Mouse (Mus musculus) neural tube, embryonic 14.5 days (tissue): ENCODE data around the gene Ppox. TPM values are rescaled to one million over a fixed set of nuclear protein-coding genes. Genes with fewer than 3 reads are reported as not detected.

Experiments
- ATAC-seq: fragments of 200-750 bp; cut with Nextera tagmentation; 2 replicates; pipeline ENCODE4 v1.8.0; 2017; ENCODE audit warnings: low read depth, mild to moderate bottlenecking, moderate TSS enrichment, moderate library complexity
- H3K27ac ChIP-seq: fragments of 300-500 bp; sonication (generic); 2 replicates; pipeline ENCODE4 v1.5.1; 2014; ENCODE audit warnings: low read depth, mild to moderate bottlenecking, control low read depth, low read length, moderate library complexity, mixed read lengths
- H3K27me3 ChIP-seq: fragments of 300-500 bp; sonication (generic); 2 replicates; pipeline ENCODE4 v1.6.1; 2014; ENCODE audit warnings: low read length; ENCODE audit not compliant: control insufficient read depth, insufficient read depth
- H3K36me3 ChIP-seq: fragments of 300-500 bp; sonication (generic); 2 replicates; pipeline ENCODE4 v1.6.1; 2014; ENCODE audit warnings: low read length, mixed read lengths; ENCODE audit not compliant: control insufficient read depth, insufficient read depth
- H3K4me1 ChIP-seq: fragments of 300-500 bp; sonication (generic); 2 replicates; pipeline ENCODE4 v1.6.1; 2014; ENCODE audit warnings: low read length; ENCODE audit not compliant: control insufficient read depth, insufficient read depth
- H3K4me2 ChIP-seq: fragments of 300-500 bp; sonication (generic); 2 replicates; pipeline ENCODE4 v1.6.1; 2014; ENCODE audit warnings: mild to moderate bottlenecking, low read depth, low read length, control low read depth
- H3K4me3 ChIP-seq: fragments of 300-500 bp; sonication (generic); 2 replicates; pipeline ENCODE4 v1.5.1; 2014; ENCODE audit warnings: low read depth, low read length, control low read depth, mixed read lengths
- H3K9ac ChIP-seq: fragments of 300-500 bp; sonication (generic); replicated peaks from 2 replicates; pipeline ENCODE4 v1.6.1; 2014; ENCODE audit warnings: low read depth, mild to moderate bottlenecking, control low read depth, low read length, mixed read lengths
- H3K9me3 ChIP-seq: fragments of 300-500 bp; sonication (generic); 2 replicates; pipeline ENCODE4 v1.6.1; 2016; ENCODE audit warnings: low read length; ENCODE audit not compliant: control insufficient read depth
- WGBS: fragments of 180-500 bp; shearing (Covaris S2); extraction: QIAGEN DNeasy Blood & Tissue Kit; methylation state at CpG from one replicate; pipeline ENCODE4 v1.1.7; 2014; 5-methylcytosine and 5-hydroxymethylcytosine counted together
- polyA plus RNA-seq: library from polyadenylated mRNA; unstranded; fragments of >200 nt; fragmentation: Nextera tagmentation; extraction: Ambion mirVana; gene quantifications from 2 replicates; pipeline ENCODE4 v1.2.1, GENCODE M21; 2014

Ppox gene
- polyA plus RNA-seq, 1 experiment from 2014 or later = 51.2 TPM

GRCm38 (mm10) chr1:171234126-171234525 lies 46.9 kb downstream of the Ppox start, which contains the start of gene Fcer1g:
Gene Fcer1g (minus strand): TSS chr1:171234365.
- no peak within 1 kb of the TSS for H3K4me3 ChIP-seq
- 91% methylated on average over 14 of the region's 14 CpGs for whole genome bisulfite sequencing
- no peak within 1 kb of the TSS for H3K4me2 ChIP-seq
- ATAC-seq = no peak
- H3K9me3 ChIP-seq = no peaks in the 10 kb centered on the region
- peaks cover 46% of the 10 kb centered on the region for H3K36me3 ChIP-seq
- no peaks in the 10 kb centered on the region for H3K4me1 ChIP-seq
- H3K27ac ChIP-seq = no peak within 1 kb of the TSS
- H3K9ac ChIP-seq = no peak within 1 kb of the TSS
- no peaks in the 10 kb centered on the region for H3K27me3 ChIP-seq

GRCm38 (mm10) chr1:171232800-171233730 lies 47.9 kb downstream of the Ppox start:
- no peak overlapping the region for H3K27ac ChIP-seq
- WGBS = 87% methylated on average over 12 of the region's 12 CpGs
- H3K4me3 ChIP-seq = no peak overlapping the region
- ATAC-seq = no peak
- no peaks in the 10 kb centered on the region for H3K4me1 ChIP-seq
- H3K9me3 ChIP-seq = no peaks in the 10 kb centered on the region
- no peak overlapping the region for H3K9ac ChIP-seq
- H3K36me3 ChIP-seq = peaks cover 39% of the 10 kb centered on the region
- no peak overlapping the region for H3K4me2 ChIP-seq
- H3K27me3 ChIP-seq = no peaks in the 10 kb centered on the region

- Histone ChIP-seq H3K27ac (no peak overlapping the region), H3K36me3 (peaks cover 32% of the 10 kb centered on the region), H3K9ac (no peak overlapping the region), H3K4me3 (no peak overlapping the region), H3K9me3 (no peaks in the 10 kb centered on the region), H3K27me3 (no peaks in the 10 kb centered on the region), H3K4me1 (no peaks in the 10 kb centered on the region), H3K4me2 (no peak overlapping the region)
- 91% methylated on average over 5 of the region's 5 CpGs for WGBS
- ATAC-seq = no peak
Observed at GRCm38 (mm10) chr1:171232348-171232747, 48.6 kb downstream of the Ppox start.

- ATAC-seq = no peak
- Histone ChIP-seq H3K4me3 (no peak overlapping the region), H3K36me3 (peaks cover 27% of the 10 kb centered on the region), H3K4me1 (no peaks in the 10 kb centered on the region), H3K9me3 (no peaks in the 10 kb centered on the region), H3K4me2 (no peak overlapping the region), H3K27me3 (no peaks in the 10 kb centered on the region), H3K9ac (no peak overlapping the region), H3K27ac (no peak overlapping the region)
- 82% methylated on average over 4 of the region's 4 CpGs for WGBS
Observed at GRCm38 (mm10) chr1:171231844-171232243, 49.1 kb downstream of the Ppox start.

GRCm38 (mm10) chr1:171230215-171230614 lies 50.8 kb downstream of the Ppox start:
- no peaks in the 10 kb centered on the region for H3K9me3 ChIP-seq
- no peak overlapping the region for H3K9ac ChIP-seq
- H3K4me3 ChIP-seq = no peak overlapping the region
- no peaks in the 10 kb centered on the region for H3K27me3 ChIP-seq
- 76% methylated on average over 3 of the region's 3 CpGs for WGBS
- peaks cover 11% of the 10 kb centered on the region for H3K36me3 ChIP-seq
- H3K27ac ChIP-seq = no peak overlapping the region
- no peak overlapping the region for H3K4me2 ChIP-seq
- no peak for ATAC-seq
- H3K4me1 ChIP-seq = no peaks in the 10 kb centered on the region

GRCm38 (mm10) chr1:171229750-171230149 lies 51.2 kb downstream of the Ppox start:
- no peak overlapping the region for H3K9ac ChIP-seq
- no peak for ATAC-seq
- 61% methylated on average over 6 of the region's 6 CpGs for WGBS

GRCm38 (mm10) chr1:171227879-171228278 lies 53.1 kb downstream of the Ppox start:
- no peak overlapping the region for H3K27ac ChIP-seq
- 74% methylated on average over 1 of the region's 1 CpGs for whole genome bisulfite sequencing
- no peaks in the 10 kb centered on the region for H3K36me3 ChIP-seq
- H3K4me3 ChIP-seq = no peak overlapping the region
- H3K27me3 ChIP-seq = no peaks in the 10 kb centered on the region
- no peak overlapping the region for H3K9ac ChIP-seq
- ATAC-seq = no peak
- H3K9me3 ChIP-seq = no peaks in the 10 kb centered on the region
- H3K4me2 ChIP-seq = no peak overlapping the region
- H3K4me1 ChIP-seq = no peaks in the 10 kb centered on the region

More at GRCm38 (mm10) chr1:171229750-171230149, 51.2 kb downstream of the Ppox start:
- Histone ChIP-seq H3K27me3 (no peaks in the 10 kb centered on the region), H3K4me2 (no peak overlapping the region), H3K9me3 (no peaks in the 10 kb centered on the region), H3K4me1 (no peaks in the 10 kb centered on the region), H3K36me3 (peaks cover 8% of the 10 kb centered on the region), H3K4me3 (no peak overlapping the region), H3K27ac (no peak overlapping the region)

GRCm38 (mm10) chr1:171226780-171227179 lies 54.2 kb downstream of the Ppox start:
- Histone ChIP-seq H3K27ac (no peak overlapping the region), H3K4me3 (no peak overlapping the region), H3K36me3 (no peaks in the 10 kb centered on the region), H3K27me3 (no peaks in the 10 kb centered on the region), H3K9me3 (no peaks in the 10 kb centered on the region), H3K4me2 (no peak overlapping the region), H3K9ac (no peak overlapping the region), H3K4me1 (no peaks in the 10 kb centered on the region; the same call in 1 of the 2 replicates)
- 43% methylated on average over 4 of the region's 4 CpGs for WGBS
- no peak for ATAC-seq
